Mouse (Mus musculus) CH12.LX (cell line): ENCODE data around the gene Taf13. TPM values are rescaled to one million over a fixed set of nuclear protein-coding genes. Genes with fewer than 3 reads are reported as not detected.

Experiments used
- DNase-seq: peaks from one replicate; pipeline ENCODE4 v3.0.0-alpha.2; 2013; ENCODE audit errors: extremely low read depth
- H3K27ac ChIP-seq: 2 replicates; pipeline ENCODE4 v1.5.1; 2012; ENCODE audit warnings: low read depth, mild to moderate bottlenecking, control low read depth, moderate library complexity; ENCODE audit not compliant: insufficient read depth
- H3K27me3 ChIP-seq: replicated peaks from 2 replicates; pipeline ENCODE3; 2012; ENCODE audit warnings: inconsistent platforms
- H3K36me3 ChIP-seq, 2 experiments: replicated peaks in 1 of 2; 2 replicates each; pipeline versions ENCODE3 to v1.6.1; 2012; ENCODE audit warnings: inconsistent platforms in 1 of 2, low read length in 1 of 2, mild to moderate bottlenecking in 1 of 2, mixed read lengths in 1 of 2, moderate library complexity in 1 of 2; ENCODE audit not compliant: control insufficient read depth in 1 of 2, insufficient read depth in 1 of 2
- H3K4me1 ChIP-seq, 2 experiments: 2 replicates each; pipeline ENCODE4 v1.6.1; 2012; ENCODE audit warnings: inconsistent platforms in 1 of 2, moderate library complexity in 1 of 2; ENCODE audit not compliant: insufficient read depth in 2 of 2, control insufficient read depth in 1 of 2
- H3K4me2 ChIP-seq: 2 replicates; pipeline ENCODE4 v1.6.1; 2012; ENCODE audit warnings: low read depth, mild to moderate bottlenecking, control low read depth; ENCODE audit not compliant: poor library complexity, insufficient read depth, severe bottlenecking
- H3K4me3 ChIP-seq, 3 experiments: fragments of 150-350 bp in 1 of 3; sonication (generic) in 1 of 3; replicated peaks in 1 of 3; 2 replicates each; pipeline versions ENCODE3 to v1.5.1; 2011 to 2012; ENCODE audit warnings: low read depth in 2 of 3, low read length in 2 of 3, mild to moderate bottlenecking in 2 of 3, moderate library complexity in 2 of 3, control low read depth in 1 of 3, improper control_type of control experiment in 1 of 3, inconsistent platforms in 1 of 3, mixed read lengths in 1 of 3; ENCODE audit not compliant: poor library complexity in 1 of 3
- H3K79me2 ChIP-seq: replicated peaks from 2 replicates; pipeline ENCODE4 v1.6.1; 2012; ENCODE audit warnings: mild to moderate bottlenecking, moderate library complexity; ENCODE audit not compliant: control insufficient read depth, poor library complexity, insufficient read depth, severe bottlenecking; ENCODE audit errors: extremely low read depth
- H3K9ac ChIP-seq: 2 replicates; pipeline ENCODE4 v1.6.1; 2012; ENCODE audit warnings: low read depth, mild to moderate bottlenecking, control low read depth, moderate library complexity; ENCODE audit not compliant: insufficient read depth
- H3K9me3 ChIP-seq: replicated peaks from 2 replicates; pipeline ENCODE3; 2012; ENCODE audit warnings: low read length, inconsistent platforms, mixed read lengths
- BHLHE40 ChIP-seq: IDR thresholded peaks from 2 replicates; pipeline ENCODE4 v1.6.1; 2011; ENCODE audit warnings: mild to moderate bottlenecking, low read depth, low read length, improper control_type of control experiment
- CHD1 ChIP-seq: IDR thresholded peaks from 2 replicates; pipeline ENCODE4 v1.6.1; 2012; ENCODE audit warnings: low read depth, low read length, improper control_type of control experiment, inconsistent platforms
- CHD2 ChIP-seq: IDR thresholded peaks from 2 replicates; pipeline ENCODE4 v1.6.1; 2011; ENCODE audit warnings: low read length, improper control_type of control experiment
- ELF1 ChIP-seq: IDR thresholded peaks from 2 replicates; pipeline ENCODE4 v1.6.1; 2014; ENCODE audit warnings: low read depth, mild to moderate bottlenecking, inconsistent platforms, low read length, improper control_type of control experiment
- EP300 ChIP-seq: IDR thresholded peaks from 2 replicates; pipeline ENCODE4 v1.6.1; 2011; ENCODE audit warnings: low read length, improper control_type of control experiment
- HCFC1 ChIP-seq: IDR thresholded peaks from 2 replicates; pipeline ENCODE4 v1.6.1; 2012; ENCODE audit warnings: low read depth, mild to moderate bottlenecking, inconsistent platforms, low read length, improper control_type of control experiment
- IRF4 ChIP-seq: IDR thresholded peaks from 2 replicates; pipeline ENCODE4 v1.6.1; 2014; ENCODE audit warnings: low read depth, mild to moderate bottlenecking, inconsistent platforms, low read length, improper control_type of control experiment
- JUN ChIP-seq: IDR thresholded peaks from 2 replicates; pipeline ENCODE4 v1.6.1; 2011; ENCODE audit warnings: low read depth, mild to moderate bottlenecking, low read length, improper control_type of control experiment, moderate library complexity; ENCODE audit not compliant: insufficient read depth
- JUND ChIP-seq: conservative IDR thresholded peaks from 2 replicates; pipeline ENCODE4 v1.6.1; 2011; ENCODE audit warnings: low read depth, low read length, improper control_type of control experiment
- MEF2A ChIP-seq: IDR thresholded peaks from 2 replicates; pipeline ENCODE4 v1.6.1; 2014; ENCODE audit warnings: low read depth, mild to moderate bottlenecking, inconsistent platforms, low read length, improper control_type of control experiment, borderline replicate concordance
- MXI1 ChIP-seq: IDR thresholded peaks from 2 replicates; pipeline ENCODE4 v1.6.1; 2011; ENCODE audit warnings: mild to moderate bottlenecking, low read depth, low read length, improper control_type of control experiment
- MYC ChIP-seq: IDR thresholded peaks from 2 replicates; pipeline ENCODE4 v1.6.1; 2011; ENCODE audit warnings: low read depth, mild to moderate bottlenecking, improper control_type of control experiment, low read length
- NELFE ChIP-seq: IDR thresholded peaks from 2 replicates; pipeline ENCODE4 v1.6.1; 2011; ENCODE audit warnings: low read depth, low read length, improper control_type of control experiment
- NRF1 ChIP-seq: IDR thresholded peaks from 2 replicates; pipeline ENCODE4 v1.6.1; 2014; ENCODE audit warnings: low read depth, mild to moderate bottlenecking, inconsistent platforms, low read length, improper control_type of control experiment, moderate library complexity
- POLR2A ChIP-seq: IDR thresholded peaks from 2 replicates; pipeline ENCODE4 v1.6.1; 2011; ENCODE audit warnings: low read depth, mild to moderate bottlenecking, improper control_type of control experiment, low read length
- SMC3 ChIP-seq: IDR thresholded peaks from 2 replicates; pipeline ENCODE4 v1.6.1; 2011; ENCODE audit warnings: low read depth, low read length, improper control_type of control experiment
- ZC3H11A ChIP-seq: IDR thresholded peaks from 2 replicates; pipeline ENCODE4 v1.6.1; 2012; ENCODE audit warnings: low read depth, mild to moderate bottlenecking, inconsistent platforms, low read length, improper control_type of control experiment
- ZKSCAN1 ChIP-seq: IDR thresholded peaks from 2 replicates; pipeline ENCODE4 v1.6.1; 2012; ENCODE audit warnings: low read depth, inconsistent platforms, low read length, improper control_type of control experiment, borderline replicate concordance
- ZMIZ1 ChIP-seq: IDR thresholded peaks from 2 replicates; pipeline ENCODE4 v1.6.1; 2012; ENCODE audit warnings: low read depth, mild to moderate bottlenecking, inconsistent platforms, low read length, improper control_type of control experiment
- ZNF384 ChIP-seq: IDR thresholded peaks from 2 replicates; pipeline ENCODE4 v1.6.1; 2012; ENCODE audit warnings: low read depth, low read length, improper control_type of control experiment, inconsistent platforms
- dilution Hi-C: fragments of 300-500 bp; cut with MboI; formaldehyde crosslinking; loops from 2 replicates; pipeline ENCODE4 v1.14.3; 2020; ENCODE audit warnings: low sequenced_read_pairs; ENCODE audit not compliant: extremely low pct_unique_long_range_greater_than_20kb, extremely low pct_ligation_motif_present
- in situ Hi-C: fragments of 300-500 bp; cut with MboI; formaldehyde crosslinking; loops from 3 replicates; pipeline ENCODE4 v1.14.3; 2019; ENCODE audit warnings: low sequenced_read_pairs, low pct_ligation_motif_present, low pct_unique_long_range_greater_than_20kb, mixed read lengths
- polyA plus RNA-seq: library from polyadenylated mRNA; unstranded; fragments of >175 nt; gene quantifications from 2 replicates; pipeline ENCODE4 v1.2.1, GENCODE M21; 2012; ENCODE audit warnings: low read depth; ENCODE audit not compliant: insufficient read length
- total RNA-seq, 2 experiments: library from RNA; depleted of rRNA; stranded (reverse); fragments of 300-350 nt in 1 of 2; fragments of >200 nt in 1 of 2; gene quantifications; 2 replicates each; pipeline ENCODE4 v1.2.3; 2012 to 2014

Gene Taf13
- total and polyA plus RNA-seq, 3 experiments: 10.0 to 20.9 (median 12.0) TPM

GRCm38 (mm10) chr3:108523415-108523814 is 48.1 kb upstream of the Taf13 start:
- dilution Hi-C loops: no loop called here

DNA sequence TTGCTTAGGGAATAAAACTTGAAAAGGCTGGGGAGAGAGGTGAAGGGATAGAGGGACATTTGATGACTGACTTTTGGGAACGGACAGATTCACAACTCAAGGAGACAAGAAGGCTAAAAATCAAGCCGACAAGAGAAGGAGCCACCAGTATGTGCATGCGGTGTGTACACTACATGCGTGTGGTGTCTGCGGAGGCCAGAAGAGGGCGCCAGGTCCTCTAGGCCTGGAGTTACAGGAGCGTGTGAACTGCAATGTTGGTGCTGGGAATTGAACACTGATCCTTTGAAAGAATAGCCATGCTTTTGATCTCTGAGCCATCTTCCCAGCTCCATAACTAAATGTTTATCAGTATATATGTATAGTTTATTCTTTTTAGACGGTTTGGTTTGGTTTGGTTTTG is 43.0 kb upstream of the Taf13 start:
- no peak for TF ChIP-seq MEF2A
- H3K9me3 ChIP-seq: peaks cover 8% of the 10 kb centered on the region
- dilution Hi-C loops: no loop called here
- no peaks in the 10 kb centered on the region for H3K36me3 ChIP-seq
- no peak overlapping the region for H3K4me2 ChIP-seq
- H3K79me2 ChIP-seq: no peaks in the 10 kb centered on the region
- H3K27me3 ChIP-seq: peaks cover 25% of the 10 kb centered on the region
- in situ Hi-C loops: no loop called here
- no peak overlapping the region for H3K27ac ChIP-seq
- H3K9ac ChIP-seq: no peak overlapping the region
- no peak for DNase-seq
- H3K4me1 ChIP-seq: peaks cover 0 to 1% of the 10 kb centered on the region in 2 experiments; a peak in 1 of 4 replicates
- no peak overlapping the region for H3K4me3 ChIP-seq

More at GRCm38 (mm10) chr3:108523415-108523814, 48.1 kb upstream of the Taf13 start:
- Histone ChIP-seq H3K9me3 (peaks cover 3% of the 10 kb centered on the region), H3K4me2 (no peak overlapping the region; the same call in 1 of the 2 replicates), H3K79me2 (no peaks in the 10 kb centered on the region), H3K27ac (no peak overlapping the region), H3K9ac (no peak overlapping the region), H3K36me3 (no peaks in the 10 kb centered on the region), H3K27me3 (peaks cover 10% of the 10 kb centered on the region), H3K4me3 (no peak overlapping the region), H3K4me1 (peaks cover 0 to 3% of the 10 kb centered on the region in 2 experiments; a peak in 1 of 4 replicates)
- in situ Hi-C loops: no loop called here
- TF ChIP-seq ZKSCAN1 (no peak), NRF1 (no peak), JUN (peak; percentile 57; the same call in 1 of the 2 replicates), MXI1 (no peak), ZNF384 (no peak), JUND (peak; percentile 46; the same call in 1 of the 2 replicates), POLR2A (no peak), CHD1 (no peak), BHLHE40 (no peak), NELFE (no peak), ZMIZ1 (no peak), ZC3H11A (no peak), IRF4 (peak; percentile 80), SMC3 (no peak), EP300 (peak; percentile 78), ELF1 (no peak), MYC (no peak), CHD2 (no peak), HCFC1 (peak; percentile 39; the same call in 1 of the 2 replicates)
- DNase-seq: no peak
